Mouse (Mus musculus) embryonic stem cell, embryonic (primary cell): Measurements from ENCODE around the gene Ttf2.

Source experiments
- CTCF ChIA-PET, 4 experiments: fragments of 300-600 bp in 2 of 4; fragments of 350-600 bp in 2 of 4; sonication (Branson Sonifier 250); formaldehyde crosslinking; loops; one replicate each; lab custom pipeline; 2022; ENCODE audit warnings: inconsistent platforms in 2 of 4; lab: Charles Lee
- POLR2A ChIA-PET, 4 experiments: fragments of 300-600 bp in 2 of 4; fragments of 350-600 bp in 2 of 4; sonication (Branson Sonifier 250); formaldehyde crosslinking; loops; one replicate each; lab custom pipeline; 2022; ENCODE audit warnings: antibody characterized with exemption in 4 of 4, inconsistent platforms in 1 of 4; lab: Charles Lee

Ttf2 gene

DNA sequence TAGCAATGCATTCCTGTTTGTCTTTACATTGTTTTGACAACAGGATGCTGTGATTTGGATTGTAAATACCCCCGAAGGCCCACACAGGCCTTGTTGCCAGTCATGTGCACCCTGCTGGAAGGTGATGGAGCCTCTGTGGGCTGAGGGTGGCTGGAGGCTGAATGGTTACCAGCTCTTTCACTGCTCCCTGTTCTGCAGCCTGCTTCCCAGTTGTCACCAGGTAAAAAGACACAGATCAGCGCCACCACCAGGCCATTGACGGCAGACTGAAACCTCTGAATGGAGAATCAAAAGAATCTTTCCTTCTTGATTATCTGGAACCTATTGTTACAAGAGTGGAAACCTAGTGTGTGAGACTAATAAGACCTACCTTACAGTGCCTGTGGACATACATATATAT is 62.5 kb downstream of the Ttf2 start:
- CTCF ChIA-PET = interaction anchor here (0.6 to 1.6 kb wide), 8 partner anchors 10 to 139 kb away, joined by 3 to 9 read pairs (median 4); no protein-coding TSS in a partner anchor
- POLR2A ChIA-PET = no interaction called here

DNA sequence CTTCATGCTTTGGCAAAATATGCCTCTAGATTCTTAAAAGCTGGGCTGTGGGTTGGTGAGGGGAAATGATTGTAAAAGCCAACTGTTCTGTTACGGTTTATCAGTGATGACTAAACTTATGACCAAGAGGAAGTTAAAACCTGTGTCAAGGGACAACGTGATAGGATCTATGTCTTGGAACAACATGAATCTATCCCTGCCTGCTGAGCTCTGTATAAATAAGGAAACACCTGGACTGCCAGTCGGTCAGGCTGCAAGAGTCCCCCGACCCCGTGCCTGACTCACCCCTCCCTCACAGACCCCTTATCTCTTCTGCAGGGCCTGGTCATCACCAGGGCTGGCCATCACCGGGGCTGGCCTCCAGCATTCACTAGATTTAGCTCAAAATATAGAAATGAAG is 63.3 kb downstream of the Ttf2 start:
- ChIA-PET POLR2A (interaction anchor here in 1 of 4 experiments (0.8 kb wide), 1 partner anchor 16 kb away, joined by 3 read pairs; the partner anchor contains the start of gene Trim45), CTCF (interaction anchor here in 2 of 4 experiments (0.7 to 1.6 kb wide), 3 partner anchors 11 to 138 kb away, joined by 3 to 5 read pairs (median 3); no protein-coding TSS in a partner anchor)

DNA sequence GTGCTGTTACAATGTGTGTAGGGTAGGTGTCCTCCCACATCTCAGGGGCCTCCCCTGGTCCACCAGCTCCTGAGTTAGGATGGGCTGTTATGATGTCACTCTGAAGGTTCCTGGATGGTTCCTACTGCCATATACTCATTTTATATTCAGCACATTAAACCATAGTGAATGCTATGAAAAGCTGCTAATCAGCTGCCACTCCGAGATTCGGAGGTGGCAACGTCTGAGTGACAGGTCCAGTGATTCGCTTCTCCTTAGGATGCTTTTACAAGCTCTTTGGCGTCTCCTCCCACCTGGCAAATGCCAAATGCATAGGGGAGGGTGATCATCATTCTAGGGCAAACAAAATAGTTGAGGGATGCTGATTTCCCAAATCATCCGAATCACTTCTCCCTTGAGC is 74.0 kb downstream of the Ttf2 start:
- CTCF ChIA-PET = no interaction called here
- POLR2A ChIA-PET = no interaction called here

DNA sequence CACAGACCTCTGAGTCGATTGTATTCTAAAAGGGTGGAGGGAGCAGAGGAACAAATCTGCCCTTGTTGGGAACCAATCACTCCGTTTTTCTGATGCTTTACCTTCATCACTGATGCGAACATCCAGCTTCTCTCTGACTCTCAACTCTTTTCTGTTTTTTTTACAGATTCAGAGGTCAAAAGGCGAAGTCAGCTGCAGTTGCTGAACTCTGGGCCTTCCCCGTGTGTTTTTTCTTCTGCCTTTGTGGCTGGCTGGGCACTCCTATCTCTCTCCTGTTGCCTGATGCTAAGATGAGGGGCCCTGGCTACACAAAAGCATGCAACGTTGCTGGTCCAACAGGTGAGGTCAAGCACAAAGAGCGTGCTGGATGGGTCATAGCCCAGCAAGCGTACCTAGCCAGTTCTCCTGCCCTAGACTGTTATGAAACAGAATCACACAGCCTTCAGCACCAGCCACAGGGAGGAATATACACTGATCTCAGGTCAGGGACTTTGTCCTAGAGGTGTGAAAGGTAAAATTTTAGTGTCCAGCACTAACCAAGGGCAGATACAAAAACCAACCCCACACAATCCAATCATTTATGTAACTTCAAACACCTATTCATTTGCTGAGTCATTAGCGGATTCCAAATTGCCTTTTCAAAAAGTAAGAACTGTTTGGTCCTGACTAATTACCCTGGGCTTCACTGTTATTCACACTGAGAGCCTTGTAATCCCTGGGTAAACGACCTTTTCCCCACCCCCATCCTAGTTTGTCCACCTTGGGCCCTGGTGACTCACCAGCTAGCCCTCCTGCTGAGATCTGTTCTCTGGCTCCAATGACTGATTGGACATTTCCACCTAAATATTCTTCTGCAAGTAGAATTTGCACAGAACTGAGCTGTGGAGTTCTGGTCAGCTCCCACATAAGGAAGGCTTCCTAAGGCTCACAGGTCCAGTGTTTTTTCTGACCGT is 76.8 kb downstream of the Ttf2 start:
- ChIA-PET POLR2A (no interaction called here), CTCF (no interaction called here)

DNA sequence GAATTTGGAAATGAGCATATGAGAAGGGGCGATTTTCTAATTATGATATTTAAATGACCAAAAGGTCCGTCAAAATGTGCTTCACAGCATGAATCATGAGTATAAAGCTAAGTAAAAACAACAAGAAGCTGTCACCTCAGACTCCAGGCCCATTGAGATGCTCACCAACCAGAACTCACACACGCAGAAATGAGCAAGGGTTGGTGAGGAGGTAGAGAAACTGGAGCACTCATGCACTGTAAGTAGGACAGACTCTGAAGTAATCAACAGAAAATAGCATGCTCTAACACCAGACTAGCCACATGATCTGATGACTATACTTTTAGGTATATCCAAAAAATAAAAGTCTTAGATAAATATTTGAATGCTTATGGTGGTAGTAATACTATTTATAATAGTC is 79.1 kb downstream of the Ttf2 start:
- POLR2A ChIA-PET = no interaction called here

DNA sequence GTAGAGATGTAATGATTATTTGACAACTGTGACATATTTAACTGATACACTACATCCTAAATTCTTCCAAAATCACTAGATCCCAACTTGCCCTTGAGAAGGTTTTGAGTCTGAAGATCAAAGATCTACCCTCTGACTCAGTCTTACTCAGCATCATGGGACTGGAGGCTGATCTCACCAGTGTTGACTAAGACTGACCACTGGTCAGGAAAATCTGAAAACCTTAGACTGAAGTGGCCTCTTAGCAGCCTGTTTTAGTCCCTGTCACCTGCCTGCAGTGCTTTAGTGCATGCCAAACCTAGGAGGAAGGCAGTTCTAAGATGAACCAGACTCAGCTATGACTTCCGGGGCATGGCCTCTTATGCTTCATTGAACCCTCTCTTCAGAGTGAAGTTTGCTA is 80.2 kb downstream of the Ttf2 start:
- CTCF ChIA-PET = interaction anchor here in 1 of 4 experiments (0.6 kb wide), 1 partner anchor 626 kb away, joined by 3 read pairs; no protein-coding TSS in a partner anchor
- POLR2A ChIA-PET = no interaction called here

More for the DNA sequence above, 79.1 kb downstream of the Ttf2 start:
- CTCF ChIA-PET = no interaction called here
